Mouse (Mus musculus): ENCODE results near the gene Ttc21b. TPM values are rescaled to one million over a fixed set of nuclear protein-coding genes. Genes with fewer than 3 reads are reported as not detected.

Gene Ttc21b
- polyA plus RNA-seq, 1 experiment from 2014 or later, result 6.7 TPM

Other genes starting within 250 kb of the Ttc21b start
- 0.39 and 0.51 TPM in 2 replicates for gene Galnt3, start 131.6 kb downstream of the Ttc21b start, polyA plus RNA-seq (2014; fragmentation: Nextera tagmentation; extraction: Ambion mirVana)
- 0.10 and 0.33 TPM in 2 replicates for gene Scn1a, start 184.2 kb upstream of the Ttc21b start, polyA plus RNA-seq (2014; fragmentation: Nextera tagmentation; extraction: Ambion mirVana)

Data from liver, embryonic 11.5 days (tissue).